Mouse (Mus musculus): ENCODE measurements around the gene Fgd2.

Fgd2 gene

GRCm38 (mm10) chr17:29428826-29429225 is 68.1 kb downstream of the Fgd2 start:
- DNase-seq, result no peak

All from kidney, postnatal 14 days (tissue).